Mouse (Mus musculus): ENCODE data around the gene Plekhm3.

DNA sequence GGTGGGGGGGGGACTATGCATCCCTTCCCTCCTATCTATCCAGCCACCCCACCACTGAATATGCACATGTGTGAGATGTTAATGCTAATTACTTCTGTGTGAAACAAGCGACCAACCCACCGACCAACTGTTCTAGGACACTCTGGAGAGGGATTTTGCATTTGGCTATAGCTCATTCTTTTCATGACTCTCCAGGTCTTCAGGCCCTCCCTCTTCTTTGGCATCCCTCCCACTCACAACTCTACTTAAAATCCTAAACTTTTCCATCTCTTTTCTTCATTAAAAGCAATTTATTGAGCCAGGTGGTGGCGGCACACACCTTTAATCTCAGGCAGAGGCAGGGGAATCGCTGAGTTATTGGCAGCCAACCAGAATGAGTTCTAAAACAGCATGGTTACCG lies 101.8 kb downstream of the Plekhm3 start:
- TF ChIP-seq POLR2A (IDR thresholded peaks at IDR 0.05; ENCODE audit: low read depth, low read length) (no peak), CTCF (IDR thresholded peaks at IDR 0.05; ENCODE audit: borderline replicate concordance, insufficient read depth, low read length) (no peak)

All from embryonic fibroblast, embryonic 13.5 days (primary cell).